Mouse (Mus musculus) right cerebral cortex, adult 2 months (tissue): ENCODE results near the gene Chka.
A peak's percentile ranks its signal among the peaks of the same experiment; 100 is the strongest.

Source experiments
- DNase-seq, 2 experiments: peaks; one replicate each; pipeline ENCODE4 v3.0.0; 2021 to 2022; ENCODE audit warnings: low spot score in 2 of 2

Gene Chka

DNA sequence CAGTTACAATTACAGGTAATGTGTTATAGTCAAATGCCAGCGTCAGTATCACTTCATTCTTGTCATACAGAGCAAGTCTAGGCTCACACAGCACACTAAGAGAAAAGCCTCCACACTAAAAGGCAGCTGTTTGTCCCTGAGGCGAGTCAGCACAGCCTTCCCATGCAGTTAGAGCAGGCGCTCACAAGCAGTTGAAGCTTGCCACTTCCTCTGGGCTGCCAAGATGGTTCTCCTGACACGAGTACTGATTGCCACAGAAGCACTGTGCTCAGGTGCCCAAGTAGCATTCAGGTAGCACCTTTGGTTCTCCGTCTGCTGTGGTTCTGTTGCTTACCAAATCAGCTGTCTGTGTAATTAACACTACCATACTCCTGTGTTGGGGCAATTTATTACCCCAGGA, 37.5 kb downstream of the Chka start:
- DNase-seq, result no peak

- no peak for DNase-seq
These were observed 38.6 kb downstream of the Chka start for GRCm38 (mm10) chr19:3890181-3890580.

DNA sequence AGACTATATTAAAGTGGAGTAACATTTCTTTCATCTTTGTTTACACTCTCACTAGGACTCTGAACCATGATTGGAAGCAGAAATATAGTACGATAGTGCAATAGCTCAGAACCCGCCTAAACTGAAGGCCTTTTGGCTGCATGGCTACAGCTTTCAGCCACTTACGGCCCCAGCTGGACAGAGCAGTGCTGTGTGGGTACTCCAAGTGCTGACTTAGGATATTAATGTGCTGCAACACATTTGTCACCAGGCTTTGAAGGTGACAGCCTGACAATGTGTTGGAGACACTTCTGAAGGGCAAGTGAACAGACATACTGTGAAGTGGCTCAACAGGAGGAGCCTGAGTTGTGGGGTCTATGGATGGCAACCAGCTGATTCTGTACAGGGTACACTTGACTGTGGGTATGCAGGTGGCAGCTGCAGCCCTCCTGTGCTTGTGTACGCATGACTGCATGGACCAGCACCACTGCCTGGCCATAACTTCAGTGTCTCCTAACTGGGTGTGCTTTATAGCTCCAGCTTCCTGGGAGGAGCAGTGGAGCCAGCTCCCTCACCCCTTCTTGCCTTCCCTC, 42.1 kb downstream of the Chka start:
- no peak for DNase-seq

DNA sequence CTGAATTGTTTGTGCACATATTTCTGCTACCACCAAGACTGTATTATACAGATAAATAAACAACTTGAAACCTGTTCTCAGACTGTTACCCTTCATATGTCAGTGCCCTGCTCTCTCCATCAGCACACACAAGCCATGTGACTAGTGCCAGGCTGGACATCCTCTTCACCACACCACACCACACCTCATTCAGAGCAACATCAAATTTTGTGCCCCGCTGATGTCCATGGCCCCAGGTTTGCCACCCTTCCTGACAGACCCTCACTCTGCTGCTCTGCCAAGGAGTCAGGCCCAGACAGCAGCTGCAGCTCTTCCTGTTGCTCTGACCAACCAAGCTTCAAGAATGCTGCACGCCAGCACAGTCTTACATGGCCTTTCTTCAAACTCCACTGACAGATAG, 42.7 kb downstream of the Chka start:
- DNase-seq, result no peak

DNA sequence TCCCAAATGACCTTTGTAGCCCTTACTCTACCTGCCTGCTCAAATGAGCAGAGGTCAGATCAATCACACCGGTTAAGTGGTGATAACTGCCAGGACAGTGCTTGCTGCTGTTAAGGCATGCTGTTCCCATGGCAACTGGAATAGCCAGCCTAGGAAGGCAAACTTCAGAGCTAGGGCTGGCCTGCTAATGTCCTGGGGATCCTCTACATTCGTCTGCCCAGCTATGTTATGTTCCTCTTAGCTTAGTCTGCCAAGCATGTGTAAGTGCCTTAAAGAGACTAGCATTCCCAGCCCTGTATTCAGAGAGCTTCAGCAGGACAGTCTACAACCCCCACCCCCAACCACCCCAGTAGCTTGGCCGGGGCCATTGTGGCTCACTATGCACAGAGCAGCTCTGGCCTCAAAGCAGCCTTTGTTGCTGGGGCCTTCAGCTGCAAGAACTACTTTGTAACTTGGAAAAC, 43.6 kb downstream of the Chka start:
- no peak for DNase-seq

DNA sequence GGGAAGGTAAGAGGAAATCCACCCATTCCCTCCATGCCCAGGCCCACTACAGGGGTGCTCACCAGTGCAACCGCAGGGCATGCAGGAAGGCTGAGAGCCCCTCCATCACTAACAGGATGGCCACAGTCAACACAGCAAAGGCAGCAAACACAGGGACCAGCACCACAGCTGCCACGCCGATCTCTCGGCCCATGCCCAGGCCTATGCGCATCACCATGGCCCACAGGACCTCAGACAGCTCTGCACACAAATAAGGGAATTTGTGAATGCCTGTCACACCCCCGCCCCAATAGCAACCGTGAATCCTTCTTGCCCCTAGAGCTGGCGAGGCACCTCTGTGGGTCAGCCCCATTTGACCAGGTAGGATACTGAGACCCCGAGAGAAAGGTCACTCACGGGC, 44.6 kb downstream of the Chka start:
- DNase-seq, result no peak

DNA sequence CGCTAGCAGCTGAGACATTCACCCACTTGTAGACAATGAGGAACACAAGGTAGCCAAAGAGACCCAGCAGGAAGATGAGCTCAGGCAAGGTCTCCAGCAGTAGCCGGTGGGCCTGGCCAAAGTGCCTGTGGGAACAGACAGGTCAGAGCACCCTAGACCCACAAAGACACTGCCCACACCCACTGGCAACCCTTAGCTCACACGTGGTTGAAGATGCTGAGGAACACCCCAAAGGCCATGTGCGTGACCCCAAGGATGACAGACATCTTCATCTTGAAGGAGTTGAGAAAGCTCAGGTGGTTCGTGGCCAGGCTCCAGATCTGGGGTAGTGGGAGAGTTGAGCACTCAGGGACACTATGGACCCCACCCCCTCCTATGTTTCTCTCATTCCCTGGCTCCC, 46.0 kb downstream of the Chka start:
- no peak for DNase-seq

- DNase-seq, result no peak
These were observed 47.4 kb downstream of the Chka start for GRCm38 (mm10) chr19:3898952-3899351.

DNA sequence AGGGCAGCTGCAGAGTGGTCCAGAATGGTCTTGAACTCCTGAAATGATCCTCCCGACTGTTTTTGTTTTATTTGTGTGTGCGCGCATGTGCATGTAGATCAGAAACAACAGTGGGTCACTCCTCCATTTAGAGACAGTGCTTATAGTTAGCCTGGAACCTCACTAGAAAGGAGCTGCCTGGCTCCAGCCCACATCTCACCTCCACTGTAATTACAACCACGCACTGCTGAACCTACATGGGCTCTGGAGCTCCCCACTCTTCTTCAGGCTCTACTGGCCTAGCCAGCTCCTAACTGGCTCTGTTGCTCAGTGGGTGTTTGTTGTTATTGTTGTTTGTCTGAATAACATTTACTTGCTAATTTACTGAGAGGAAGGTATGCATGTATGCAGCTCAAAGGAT, 48.0 kb downstream of the Chka start:
- DNase-seq, result peak in 1 of 2 experiments; percentile 43

- DNase-seq, result no peak
These were observed 51.4 kb downstream of the Chka start for GRCm38 (mm10) chr19:3902966-3903365.

GRCm38 (mm10) chr19:3903648-3904362, 52.2 kb downstream of the Chka start:
- no peak for DNase-seq

DNA sequence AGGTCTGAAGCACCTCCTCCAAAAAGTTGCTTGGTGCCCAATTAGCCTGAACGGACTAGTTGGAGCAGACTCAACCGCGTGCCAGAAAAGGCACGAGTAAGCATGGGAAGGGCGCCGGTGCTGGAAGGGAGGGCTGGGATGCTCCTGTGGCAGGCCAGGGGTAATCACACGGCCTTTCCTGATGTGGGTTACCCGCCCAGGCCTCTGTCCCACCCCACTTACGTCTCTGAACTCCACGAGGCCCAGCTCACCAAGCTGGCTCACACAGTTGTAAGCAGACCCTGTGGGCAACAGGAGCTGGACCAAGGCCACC, 52.7 kb downstream of the Chka start:
- no peak for DNase-seq

GRCm38 (mm10) chr19:3905261-3905969, 53.8 kb downstream of the Chka start:
- no peak for DNase-seq

GRCm38 (mm10) chr19:3906326-3906725, 54.8 kb downstream of the Chka start:
- DNase-seq, result no peak

DNA sequence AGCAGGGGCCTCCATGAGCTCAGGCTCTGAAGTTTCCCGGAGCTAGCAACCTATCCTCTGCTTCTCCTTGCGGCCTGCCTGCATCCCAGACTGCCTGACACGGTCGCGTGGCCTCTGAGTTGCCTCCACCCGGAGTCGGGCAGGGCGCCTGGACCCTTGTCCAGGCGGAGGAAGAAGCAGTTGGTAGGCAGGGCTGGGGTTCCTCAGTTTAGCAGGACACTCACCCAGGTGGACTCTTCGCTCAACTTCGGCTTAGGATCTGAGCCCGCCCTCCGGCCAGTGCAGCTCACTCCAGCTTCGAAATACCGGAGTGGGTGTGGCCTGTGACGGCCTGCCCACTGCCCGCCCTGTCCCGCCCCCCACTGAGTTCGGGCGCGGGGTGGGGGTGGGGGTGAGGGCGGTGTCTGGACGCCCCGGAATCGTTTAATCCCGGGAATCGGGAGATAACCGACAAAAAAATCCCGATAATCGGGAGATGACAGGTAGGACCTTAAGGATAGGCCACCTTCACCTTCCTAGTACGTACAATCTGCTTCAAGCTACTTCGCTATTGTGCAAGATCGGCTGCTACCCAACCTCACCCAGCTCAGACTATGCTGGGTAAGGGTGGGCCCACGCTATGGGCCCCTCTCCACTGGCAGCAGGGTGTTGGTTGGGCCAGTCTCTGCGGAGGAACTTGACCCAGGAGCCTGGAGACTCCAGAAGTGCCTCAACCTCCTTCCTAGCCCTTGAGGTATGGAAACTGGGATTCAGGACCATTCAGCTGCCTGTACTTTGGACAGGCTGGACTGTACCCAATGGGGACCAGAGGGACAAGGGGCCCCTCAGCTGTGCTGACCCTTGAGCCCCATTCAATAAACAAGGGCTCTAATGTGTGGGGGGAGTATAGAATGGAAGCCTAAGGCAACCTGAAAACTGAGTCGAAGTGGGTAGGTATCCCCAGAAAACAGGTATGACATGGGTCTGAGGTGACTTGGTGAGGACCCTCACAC, 55.5 kb downstream of the Chka start, which contains the start of gene Tcirg1:
TSS of gene Tcirg1 (minus strand) at position 339 of the 992 bp plus-strand sequence.
- DNase-seq, result peak; percentile 50 to 63

DNA sequence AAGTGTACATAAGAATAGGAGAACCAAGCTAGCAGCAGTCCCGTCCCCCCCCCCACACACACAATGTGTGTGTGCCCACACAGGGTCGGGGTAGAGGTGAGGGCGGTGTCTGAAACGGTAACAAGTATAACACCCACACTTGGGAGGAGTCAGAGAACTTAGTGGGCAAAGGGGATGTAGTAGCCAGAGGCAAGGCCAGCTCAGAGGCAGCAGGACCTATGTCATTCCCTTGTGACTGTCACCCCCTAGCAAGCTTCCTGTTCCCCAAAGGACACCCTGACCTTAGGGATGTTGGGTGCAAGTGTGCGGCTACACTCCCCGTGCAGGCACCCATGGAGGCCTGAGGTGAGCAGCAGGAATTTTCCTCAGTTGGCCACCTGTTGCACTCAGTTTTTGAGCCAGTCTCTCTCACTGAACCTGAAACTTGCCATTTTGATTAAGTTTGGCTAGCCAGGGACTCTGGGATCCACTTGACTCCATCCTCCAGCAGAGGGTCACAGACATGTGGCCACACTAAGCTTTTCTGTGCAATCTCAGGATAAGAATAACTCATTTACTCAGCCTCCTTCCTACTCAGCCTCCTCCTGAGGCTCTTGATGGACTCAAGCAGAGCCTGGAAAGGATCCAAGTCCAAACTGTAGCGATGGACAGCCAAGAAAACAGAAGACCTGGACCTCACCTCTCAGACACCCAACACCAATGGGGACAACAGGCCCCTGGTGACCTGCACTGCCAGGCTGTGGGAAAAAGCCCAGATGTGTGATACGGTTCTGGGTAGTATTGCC, 56.5 kb downstream of the Chka start:
- no peak for DNase-seq

- no peak for DNase-seq
These were observed 58.6 kb downstream of the Chka start for GRCm38 (mm10) chr19:3910206-3910605.

DNA sequence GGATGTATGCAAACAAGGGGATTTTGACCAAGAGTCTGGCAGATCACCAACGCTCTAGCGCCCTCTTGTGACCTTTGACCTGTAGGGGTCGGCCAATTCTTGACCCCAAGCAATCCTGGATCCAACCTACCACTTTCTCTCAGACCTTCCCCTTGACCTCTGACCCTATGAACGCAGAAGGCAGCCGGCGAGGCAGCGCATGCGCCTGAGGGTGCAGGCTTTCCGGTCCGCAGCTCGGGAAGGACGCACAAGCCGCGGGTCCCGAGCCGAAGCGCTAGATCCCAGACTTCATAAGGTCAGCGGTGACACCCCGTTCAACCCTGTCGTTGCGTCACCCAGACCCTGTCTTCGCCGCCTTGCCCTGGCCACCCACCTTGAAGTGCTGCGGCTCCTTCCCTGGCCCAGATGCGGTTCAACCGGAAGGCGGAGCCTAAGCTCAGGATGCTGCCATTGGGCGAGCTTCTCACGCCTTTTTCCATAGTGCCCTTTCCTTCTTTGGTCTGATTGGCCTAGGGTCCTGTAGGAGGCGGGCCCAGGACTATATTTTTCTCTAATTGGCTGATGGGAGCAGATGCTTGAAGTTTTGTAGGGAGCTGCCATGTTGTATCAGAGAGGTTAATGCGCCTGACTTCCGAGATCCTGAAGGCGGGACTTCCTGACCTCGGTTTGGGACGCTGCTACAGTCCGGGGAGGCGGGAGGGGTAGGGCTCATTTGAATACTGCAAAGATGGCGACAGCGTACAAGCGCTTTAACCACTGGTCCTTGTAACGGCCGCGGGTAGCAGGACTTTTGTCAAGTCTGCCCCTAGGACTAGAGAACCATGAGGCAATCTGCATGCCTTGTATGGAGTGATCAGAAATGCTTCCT, 61.0 kb downstream of the Chka start, which contains the start of gene Ndufs8:
TSS of gene Ndufs8 (minus strand) at position 438 of the 868 bp plus-strand sequence.
- DNase-seq, result peak; percentile 92 to 95

- DNase-seq, result no peak
These were observed 62.1 kb downstream of the Chka start for GRCm38 (mm10) chr19:3913692-3914091.

DNA sequence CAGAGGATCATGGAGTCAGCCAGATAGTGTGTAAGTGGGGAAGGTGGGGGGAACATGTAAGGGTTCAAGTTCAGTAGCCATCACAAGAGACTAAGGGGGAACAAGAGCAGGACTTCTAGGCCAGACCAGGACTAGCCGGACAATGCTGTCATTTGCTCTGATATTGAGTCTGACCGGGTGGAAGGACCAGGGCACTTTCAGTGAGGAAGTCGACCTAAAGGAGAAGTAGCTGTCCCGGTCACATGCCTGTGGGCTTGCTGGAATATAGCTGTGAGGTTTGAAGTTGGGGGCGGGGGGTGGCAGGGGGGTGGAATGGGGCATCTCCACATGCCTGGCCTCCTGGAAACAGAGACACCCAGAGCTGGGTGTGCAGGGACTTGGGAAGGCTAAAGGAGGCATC, 63.0 kb downstream of the Chka start:
- DNase-seq, result no peak
